Mouse (Mus musculus) skeletal muscle tissue, adult 2 months (tissue): ENCODE measurements at regions not wholly inside any gene's neighbourhood (a gene's known extent, or its start where the extent isn't known, plus 50 kb on each side); places are given as distances from the start of the nearest gene placed in this dataset.
A peak's percentile ranks its signal among the peaks of the same experiment; 100 is the strongest.

Experiments
- DNase-seq: peaks from one replicate; pipeline ENCODE4 v3.0.0-alpha.2; 2012; ENCODE audit warnings: low read depth, low spot score

GRCm38 (mm10) chr8:56682564-56682963 lies 131.7 kb downstream of the Fbxo8 start:
- no peak for DNase-seq

- DNase-seq, result peak; percentile 2
These were observed 133.5 kb downstream of the Fbxo8 start for GRCm38 (mm10) chr8:56684352-56684751.

DNA sequence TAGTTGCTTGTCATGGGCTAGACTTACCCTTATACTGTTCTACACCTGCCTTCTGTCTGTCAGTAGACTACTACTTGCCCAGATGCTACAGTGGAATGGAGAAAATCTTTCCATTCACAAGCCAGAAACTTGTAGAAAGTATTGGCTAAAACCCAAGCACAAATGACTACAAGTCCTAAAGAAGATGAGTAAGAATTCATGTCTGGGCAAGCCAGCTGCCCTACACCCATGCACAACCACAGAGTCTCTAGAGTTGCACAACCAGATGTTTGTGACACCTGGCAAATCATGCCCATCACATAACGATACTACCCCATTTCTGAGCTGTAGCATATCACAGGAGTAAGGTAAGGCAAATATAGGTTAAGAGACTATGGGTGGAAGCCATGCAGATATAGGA lies 144.5 kb downstream of the Fbxo8 start:
- DNase-seq, result no peak

DNA sequence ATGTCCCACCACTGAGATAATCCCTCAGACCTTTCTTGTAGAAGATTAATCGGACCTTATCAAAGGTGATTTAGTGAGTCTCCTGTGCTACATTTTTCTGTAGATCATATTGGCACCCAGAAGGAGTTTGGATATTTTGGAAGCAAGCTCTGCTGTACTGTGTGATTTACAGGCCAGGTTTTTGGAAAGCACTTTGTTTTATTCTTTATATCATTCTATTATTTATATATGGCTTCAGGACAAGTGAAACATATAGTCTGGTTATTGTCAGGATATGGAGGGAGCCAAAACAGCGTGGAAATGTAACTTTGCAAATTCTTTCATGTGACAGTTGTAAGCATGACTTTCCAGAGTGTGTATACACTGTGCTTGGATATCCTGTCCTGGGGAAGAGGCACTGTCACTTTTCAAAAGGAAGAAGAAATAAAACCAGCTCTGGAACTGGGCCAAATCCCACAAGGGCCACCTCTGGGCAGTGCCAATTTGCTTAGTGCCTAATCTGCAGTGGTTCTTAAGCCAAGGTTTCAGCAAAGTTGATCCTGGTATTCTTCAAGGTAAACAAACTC lies 149.8 kb downstream of the Fbxo8 start:
- DNase-seq, result no peak

- DNase-seq, result no peak
These were observed 155.5 kb downstream of the Fbxo8 start for GRCm38 (mm10) chr8:56706377-56706776.

DNA sequence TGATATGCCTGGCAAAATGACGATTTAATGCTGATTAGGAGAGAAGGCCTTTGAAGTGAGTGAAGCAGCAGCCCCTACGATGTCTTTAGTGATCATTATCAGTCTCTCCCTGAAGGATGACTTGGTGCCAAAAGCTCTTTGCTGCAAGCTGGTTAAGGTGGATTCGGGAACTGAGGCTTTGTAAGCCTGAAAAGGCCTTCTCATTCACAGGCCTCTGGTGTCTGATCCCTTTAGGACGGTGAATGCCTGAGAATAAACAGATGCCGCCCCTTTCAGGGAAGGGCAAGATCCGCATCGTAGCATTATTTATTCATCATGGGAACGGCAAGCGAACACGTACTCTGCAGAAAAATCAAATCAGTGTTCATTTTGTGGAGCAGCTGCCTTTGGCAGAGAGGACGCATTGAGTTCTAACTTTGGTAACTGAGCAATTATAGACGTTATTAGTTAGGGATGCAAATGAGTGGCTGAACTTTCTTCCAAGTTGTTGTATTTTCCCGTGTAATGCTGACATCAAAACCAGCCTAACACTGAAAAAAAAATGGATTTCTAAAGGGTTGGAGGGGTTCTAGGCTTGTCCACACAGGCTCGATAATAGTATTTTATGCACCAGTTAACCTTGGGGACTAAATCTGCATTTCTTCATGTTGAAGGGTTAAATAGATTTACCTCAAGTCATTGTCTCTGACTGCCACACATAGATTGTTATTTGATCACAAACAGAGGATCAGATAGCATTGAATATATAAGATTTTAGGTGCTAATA lies 156.2 kb downstream of the Fbxo8 start:
- DNase-seq, result no peak

DNA sequence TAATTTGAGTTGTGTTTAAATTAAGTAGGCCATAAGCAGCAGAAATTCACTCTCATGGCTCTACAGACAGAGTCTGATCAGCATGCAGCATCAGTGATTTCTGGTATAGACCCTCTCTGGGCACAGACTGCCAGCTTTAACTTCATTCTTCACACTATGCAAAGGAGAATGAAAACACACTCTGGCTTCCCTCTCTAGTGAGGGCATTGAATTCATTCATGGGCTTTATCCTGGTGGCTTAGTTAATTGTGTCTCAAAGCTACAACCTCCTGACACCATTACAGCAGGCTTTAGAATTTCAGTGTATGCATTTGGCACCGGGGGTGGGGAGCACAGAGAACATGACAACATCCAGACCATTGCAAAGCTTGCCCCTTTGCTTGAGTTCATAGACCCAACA lies 169.1 kb downstream of the Fbxo8 start:
- no peak for DNase-seq

DNA sequence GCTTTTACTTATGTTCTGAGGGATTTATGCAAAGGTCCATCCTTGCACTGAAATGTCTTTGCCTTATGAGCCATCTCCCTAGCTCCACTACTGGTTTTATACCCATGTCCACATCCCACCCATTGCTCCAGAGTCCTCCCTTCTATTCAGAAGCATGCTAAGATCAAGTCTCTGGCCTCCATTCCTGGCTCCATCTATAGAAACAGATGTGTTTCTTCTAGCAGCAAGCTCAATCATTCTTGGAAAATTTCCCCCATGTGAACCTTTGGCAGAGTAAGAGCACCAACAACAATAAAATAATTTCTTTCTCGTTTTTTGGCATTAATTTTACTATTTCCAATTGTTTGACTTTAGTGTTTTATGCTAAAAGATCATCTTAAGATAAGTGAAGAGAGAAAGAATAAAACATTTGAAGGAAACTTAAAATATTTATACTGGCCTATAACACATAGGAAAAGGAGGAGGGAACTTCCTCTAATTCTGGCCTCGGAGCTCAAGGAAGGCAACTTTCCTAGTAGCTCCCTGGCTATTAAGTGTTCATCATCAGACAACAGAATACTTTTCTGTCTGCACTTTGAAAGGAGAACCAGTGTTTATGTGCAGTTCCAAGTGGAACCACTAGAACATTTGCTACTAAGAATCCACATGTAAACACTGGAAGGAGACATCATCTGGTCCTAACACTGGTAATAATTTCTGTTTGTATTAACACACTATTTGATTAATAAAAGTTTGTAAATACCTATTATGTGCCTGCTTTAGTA lies 171.8 kb downstream of the Fbxo8 start:
- no peak for DNase-seq

DNA sequence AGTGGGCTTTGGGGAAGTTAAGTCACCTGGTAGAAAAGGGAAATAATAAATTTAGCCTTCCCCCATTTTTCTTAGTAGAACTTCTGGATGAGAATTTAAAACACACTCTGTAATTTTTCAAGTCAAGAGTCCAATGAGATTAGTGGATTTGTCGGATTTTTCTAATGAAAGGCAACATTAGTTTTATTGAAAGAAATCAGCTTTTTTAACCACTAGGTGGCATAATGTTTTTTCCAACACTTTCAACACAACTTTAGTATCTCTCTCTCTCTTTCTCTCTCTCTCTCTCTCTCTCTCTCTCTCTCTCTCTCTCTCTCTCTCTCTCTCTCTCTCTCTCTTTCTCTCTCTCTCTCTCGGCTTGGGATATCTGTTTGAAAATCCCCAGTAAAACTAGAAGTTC lies 173.7 kb downstream of the Fbxo8 start:
- DNase-seq, result no peak

- no peak for DNase-seq
These were observed 182.4 kb downstream of the Fbxo8 start for GRCm38 (mm10) chr8:56733318-56733717.

GRCm38 (mm10) chr8:56735021-56735420 lies 184.1 kb downstream of the Fbxo8 start:
- DNase-seq, result no peak

GRCm38 (mm10) chr8:56767034-56767433 lies 216.1 kb downstream of the Fbxo8 start:
- DNase-seq, result no peak

GRCm38 (mm10) chr8:56784441-56784840 lies 233.6 kb downstream of the Fbxo8 start:
- no peak for DNase-seq

- peak; percentile 15 for DNase-seq
These were observed 238.8 kb downstream of the Fbxo8 start for GRCm38 (mm10) chr8:56789549-56790270.

DNA sequence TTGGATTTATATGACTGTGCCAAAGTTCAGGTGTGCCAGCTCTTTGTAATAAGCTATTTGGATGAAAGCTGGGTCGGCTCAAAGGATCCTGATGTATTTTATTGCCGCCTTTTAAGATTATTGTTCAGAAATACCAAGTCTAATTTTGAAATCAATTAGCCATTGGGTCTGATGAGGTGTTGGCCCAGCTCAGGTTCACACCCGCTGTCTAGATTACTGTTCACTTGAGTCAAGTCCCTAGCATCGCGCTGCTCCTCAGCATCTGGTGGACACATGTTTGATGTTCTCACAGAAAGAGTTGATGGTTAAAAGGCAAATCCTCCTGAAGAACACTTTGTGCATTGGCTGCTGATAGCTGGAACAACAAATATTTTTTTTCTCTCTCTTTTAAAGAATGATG lies 281.8 kb downstream of the Fbxo8 start:
- no peak for DNase-seq

- DNase-seq, result no peak
These were observed 282.2 kb downstream of the Fbxo8 start for GRCm38 (mm10) chr8:56833129-56833528.

DNA sequence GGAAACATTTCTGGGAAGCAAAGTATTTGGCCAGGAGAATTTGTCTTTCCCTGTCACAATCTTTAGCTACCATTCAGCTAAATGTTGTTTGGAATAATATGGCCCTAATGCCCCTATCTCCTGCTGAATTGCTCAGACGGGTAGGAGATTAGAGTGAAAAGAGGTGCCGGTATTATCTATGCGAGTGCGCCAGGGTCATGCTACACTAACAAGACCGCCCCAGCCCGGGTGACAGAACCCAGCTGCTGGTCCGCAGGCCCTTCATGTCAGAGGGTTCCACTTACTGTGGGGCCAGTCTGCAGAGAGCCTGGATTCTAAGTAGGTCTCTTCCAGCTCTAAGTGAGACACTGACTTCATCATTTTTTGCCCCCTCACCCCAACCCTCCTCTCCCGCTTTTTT lies 332.6 kb downstream of the Fbxo8 start:
- no peak for DNase-seq

DNA sequence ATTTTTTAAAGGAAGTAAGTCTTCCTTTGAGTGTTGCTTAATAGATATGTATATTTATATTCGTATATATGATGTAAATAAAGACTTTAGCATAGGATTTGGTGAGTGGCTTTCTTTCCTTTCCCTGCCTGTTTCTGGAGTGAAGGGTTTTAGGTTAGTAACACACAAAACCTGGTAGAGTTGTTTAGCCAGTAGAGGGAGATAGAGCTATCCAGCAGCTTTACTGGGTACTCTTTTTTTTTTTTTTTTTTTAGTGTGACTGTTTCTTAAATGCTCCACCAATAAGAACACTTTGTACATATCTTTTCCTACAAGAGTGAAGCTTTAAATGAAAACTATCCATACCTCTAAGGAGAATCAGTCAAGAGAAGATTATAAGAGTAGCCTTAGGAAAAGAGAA lies 333.3 kb downstream of the Fbxo8 start:
- no peak for DNase-seq

DNA sequence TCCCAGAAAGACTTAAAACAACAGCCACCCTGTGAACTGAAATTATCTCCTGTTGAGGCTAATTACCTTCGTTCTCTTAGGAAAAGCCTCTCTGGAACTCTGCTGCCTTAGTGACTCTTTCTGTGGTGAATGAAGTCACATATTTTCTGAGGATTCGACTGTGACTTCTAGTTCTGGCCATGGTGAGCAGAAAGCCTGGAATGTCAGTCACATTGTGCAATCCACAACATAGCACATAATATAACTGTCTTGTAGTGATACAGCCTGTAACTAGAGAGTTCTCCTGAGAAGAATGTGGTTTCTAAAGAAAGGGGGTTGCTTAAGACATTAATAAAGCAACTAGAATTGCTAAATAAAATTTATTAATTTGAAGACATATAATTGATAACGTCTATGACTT lies 342.7 kb downstream of the Fbxo8 start:
- no peak for DNase-seq

GRCm38 (mm10) chr8:56915362-56915761 lies 364.5 kb downstream of the Fbxo8 start:
- DNase-seq, result no peak

GRCm38 (mm10) chr8:56915989-56916388 lies 365.1 kb downstream of the Fbxo8 start:
- DNase-seq, result no peak

- no peak for DNase-seq
These were observed 373.8 kb downstream of the Fbxo8 start for GRCm38 (mm10) chr8:56924724-56925123.
